Mouse (Mus musculus) liver, embryonic 14.5 days (tissue): ENCODE measurements around the gene Tmem88.

ENCODE experiments used
- CTCF ChIP-seq: IDR thresholded peaks from 2 replicates; pipeline ENCODE4 v1.5.1; 2016; ENCODE audit warnings: antibody characterized with exemption, low read depth, control low read depth
- EP300 ChIP-seq: IDR thresholded peaks from 2 replicates; pipeline ENCODE4 v1.6.1; 2016; ENCODE audit warnings: antibody characterized with exemption, low read depth

GRCm38 (mm10) chr11:69401210-69401637 lies 3.2 kb upstream of the Tmem88 start:
- TF ChIP-seq CTCF, result peak; percentile 99
- no peak for TF ChIP-seq EP300
